Mouse (Mus musculus) hindbrain, embryonic 14.5 days (tissue): ENCODE results near the gene Plekhj1. TPM values are rescaled to one million over a fixed set of nuclear protein-coding genes. Genes with fewer than 3 reads are reported as not detected.
A peak's percentile ranks its signal among the peaks of the same experiment; 100 is the strongest.

ENCODE experiments used
- ATAC-seq: fragments of 200-750 bp; cut with Nextera tagmentation; 2 replicates; pipeline ENCODE4 v1.8.0; 2017; ENCODE audit warnings: moderate number of reproducible peaks, mild to moderate bottlenecking, moderate TSS enrichment, moderate library complexity; ENCODE audit not compliant: low FRiP score
- DNase-seq: peaks from one replicate; pipeline ENCODE4 v3.0.0-alpha.2; 2015; ENCODE audit warnings: low spot score
- H3K27ac ChIP-seq: fragments of 300-500 bp; sonication (generic); 2 replicates; pipeline ENCODE4 v1.5.1; 2014; ENCODE audit warnings: mild to moderate bottlenecking, moderate library complexity
- H3K27me3 ChIP-seq: fragments of 300-500 bp; sonication (generic); 2 replicates; pipeline ENCODE4 v1.6.1; 2014; ENCODE audit warnings: mild to moderate bottlenecking, low read length, mixed read lengths; ENCODE audit not compliant: control insufficient read depth, insufficient read depth
- H3K36me3 ChIP-seq: fragments of 300-500 bp; sonication (generic); replicated peaks from 2 replicates; pipeline ENCODE4 v1.6.1; 2014; ENCODE audit not compliant: control insufficient read depth, insufficient read depth
- H3K4me1 ChIP-seq: fragments of 300-500 bp; sonication (generic); replicated peaks from 2 replicates; pipeline ENCODE4 v1.6.1; 2014; ENCODE audit warnings: antibody characterized with exemption, low read length, mixed read lengths; ENCODE audit not compliant: control insufficient read depth, insufficient read depth
- H3K4me2 ChIP-seq: fragments of 300-500 bp; sonication (generic); replicated peaks from 2 replicates; pipeline ENCODE4 v1.6.1; 2014; ENCODE audit warnings: mild to moderate bottlenecking, moderate library complexity
- H3K4me3 ChIP-seq: fragments of 300-500 bp; sonication (generic); replicated peaks from 2 replicates; pipeline ENCODE4 v1.5.1; 2014; ENCODE audit warnings: mild to moderate bottlenecking, low read length
- H3K9ac ChIP-seq: fragments of 300-500 bp; sonication (generic); 2 replicates; pipeline ENCODE4 v1.6.1; 2014
- H3K9me3 ChIP-seq: fragments of 300-500 bp; sonication (generic); 2 replicates; pipeline ENCODE4 v1.6.1; 2016; ENCODE audit warnings: low read length; ENCODE audit not compliant: control insufficient read depth
- WGBS: fragments of 180-500 bp; shearing (Covaris S2); extraction: QIAGEN DNeasy Blood & Tissue Kit; methylation state at CpG from one replicate; pipeline ENCODE4 v1.1.7; 2014; 5-methylcytosine and 5-hydroxymethylcytosine counted together
- polyA plus RNA-seq: library from polyadenylated mRNA; unstranded; fragments of >200 nt; fragmentation: Nextera tagmentation; extraction: Ambion mirVana; gene quantifications from 2 replicates; pipeline ENCODE4 v1.2.1, GENCODE M21; 2014

The Plekhj1 gene
- polyA plus RNA-seq, 1 experiment from 2014 or later, result 123 TPM

- Histone ChIP-seq H3K27me3 (no peaks in the 10 kb centered on the region), H3K4me2 (no peak overlapping the region), H3K9ac (no peak overlapping the region), H3K4me1 (peaks cover 20% of the 10 kb centered on the region), H3K36me3 (peaks cover 52% of the 10 kb centered on the region), H3K27ac (no peak overlapping the region), H3K9me3 (no peaks in the 10 kb centered on the region), H3K4me3 (no peak overlapping the region)
- DNase-seq (no peak), ATAC-seq (no peak)
- WGBS, result 95% methylated on average over 10 of the region's 10 CpGs
Observed at GRCm38 (mm10) chr10:80802204-80802912, 3.9 kb upstream of the Plekhj1 start.

DNA sequence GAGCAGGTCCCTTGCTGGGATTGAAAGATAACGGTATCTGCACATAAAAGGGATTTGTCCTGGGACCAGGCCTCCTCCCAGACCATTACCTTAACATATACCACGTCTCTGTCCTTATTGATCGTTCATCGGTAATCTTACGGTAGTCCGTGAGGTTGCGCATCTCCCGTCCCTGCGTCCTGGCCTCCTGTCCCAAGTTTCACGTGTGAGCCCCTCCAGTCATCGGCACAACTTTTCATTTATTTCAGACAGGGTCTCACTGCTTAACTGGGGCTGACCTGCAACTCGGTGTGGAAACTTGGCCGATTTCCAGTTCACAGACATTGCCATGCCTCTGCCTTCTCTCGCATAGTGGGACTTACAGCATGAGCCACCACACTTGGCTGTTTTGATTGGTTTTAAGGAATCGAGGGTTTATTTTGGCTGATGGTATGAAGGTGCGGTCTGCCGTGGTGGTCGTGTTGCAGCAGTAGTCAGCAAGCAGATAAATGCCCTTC lies 692 bp upstream of the Plekhj1 start:
- peak overlapping the region; percentile 98 for H3K27ac ChIP-seq
- H3K9me3 ChIP-seq, result no peaks in the 10 kb centered on the region
- no peak for DNase-seq
- H3K4me3 ChIP-seq, result peak overlapping the region; percentile 96
- no peaks in the 10 kb centered on the region for H3K27me3 ChIP-seq
- 4% methylated on average over 18 of the region's 18 CpGs for WGBS
- peaks cover 20% of the 10 kb centered on the region for H3K4me1 ChIP-seq
- no peak for ATAC-seq
- peaks cover 63% of the 10 kb centered on the region for H3K36me3 ChIP-seq
- H3K4me2 ChIP-seq, result peak overlapping the region; percentile 98
- H3K9ac ChIP-seq, result peak overlapping the region; percentile 97

DNA sequence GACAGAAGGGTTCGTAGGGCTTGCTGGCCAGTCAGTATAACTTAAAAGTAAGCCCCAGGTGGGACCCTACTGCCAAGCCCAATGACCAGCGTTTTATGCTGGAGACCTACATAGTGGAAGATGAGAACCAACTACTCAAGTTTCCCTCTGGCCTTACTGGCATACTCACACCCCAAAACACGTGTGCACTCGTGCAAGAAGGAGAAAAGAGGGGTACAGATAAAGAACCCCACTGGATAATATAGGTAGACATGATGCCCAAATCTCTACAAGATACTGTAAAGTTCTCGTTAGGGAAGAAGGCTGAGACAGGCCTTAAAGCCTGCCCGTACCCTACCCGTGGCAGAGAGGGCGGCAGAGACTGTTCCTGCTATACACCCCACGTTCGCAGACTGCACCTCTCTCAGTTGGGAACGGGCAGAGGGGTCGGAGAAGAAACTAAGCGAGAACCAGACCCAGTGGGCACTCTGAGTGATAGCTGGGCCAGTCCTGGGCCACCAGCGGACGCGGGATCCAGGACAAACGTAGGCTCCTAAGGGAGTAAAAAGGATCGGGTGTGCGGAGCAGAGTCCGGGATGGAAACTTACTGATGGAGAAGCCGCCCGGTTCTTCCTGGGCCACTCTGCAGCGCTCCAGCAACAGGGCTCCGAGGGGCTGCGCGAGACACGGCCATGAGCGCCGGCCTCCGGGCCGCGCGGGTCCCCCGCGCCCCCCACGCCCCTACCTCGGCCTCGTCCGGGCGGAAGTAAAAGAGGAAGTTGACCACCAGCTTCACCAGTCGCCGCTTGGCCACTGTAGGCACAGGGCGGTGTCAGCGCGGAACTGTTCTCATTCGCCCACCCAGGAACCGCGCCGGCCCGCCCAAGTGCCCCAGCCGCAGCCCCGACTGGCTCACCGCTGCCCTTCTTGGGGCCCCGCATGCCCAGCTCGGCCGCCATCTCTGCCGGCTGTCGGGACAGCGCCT lies 958 bp downstream of the Plekhj1 start:
- WGBS, result 5% methylated on average over 55 of the region's 59 CpGs
- no peak for DNase-seq
- Histone ChIP-seq H3K9ac (peak overlapping the region; percentile 97), H3K27me3 (no peaks in the 10 kb centered on the region), H3K27ac (peak overlapping the region; percentile 98), H3K36me3 (peaks cover 63% of the 10 kb centered on the region), H3K4me2 (peak overlapping the region; percentile 98), H3K4me1 (peaks cover 20% of the 10 kb centered on the region), H3K9me3 (no peaks in the 10 kb centered on the region), H3K4me3 (peak overlapping the region; percentile 96)
- peak; percentile 71 for ATAC-seq

- no peaks in the 10 kb centered on the region for H3K9me3 ChIP-seq
- peaks cover 63% of the 10 kb centered on the region for H3K36me3 ChIP-seq
- H3K27me3 ChIP-seq, result no peaks in the 10 kb centered on the region
- H3K9ac ChIP-seq, result no peak overlapping the region
- H3K4me1 ChIP-seq, result peaks cover 20% of the 10 kb centered on the region
- WGBS, result 89% methylated on average over 9 of the region's 9 CpGs
- no peak overlapping the region for H3K4me3 ChIP-seq
- H3K27ac ChIP-seq, result no peak overlapping the region
- ATAC-seq (no peak), DNase-seq (no peak)
- peak overlapping the region; percentile 98; the same call in 1 of the 2 replicates for H3K4me2 ChIP-seq
Observed at GRCm38 (mm10) chr10:80796307-80796848, 2.0 kb downstream of the Plekhj1 start.

- H3K4me3 ChIP-seq, result no peak overlapping the region
- peaks cover 68% of the 10 kb centered on the region for H3K36me3 ChIP-seq
- H3K9me3 ChIP-seq, result no peaks in the 10 kb centered on the region
- no peaks in the 10 kb centered on the region for H3K27me3 ChIP-seq
- no peak overlapping the region for H3K4me2 ChIP-seq
- no peak for DNase-seq
- WGBS, result 93% methylated on average over 8 of the region's 8 CpGs
- H3K9ac ChIP-seq, result no peak overlapping the region
- H3K4me1 ChIP-seq, result peaks cover 16% of the 10 kb centered on the region
- H3K27ac ChIP-seq, result no peak overlapping the region
- no peak for ATAC-seq
Observed at GRCm38 (mm10) chr10:80794750-80795149, 3.7 kb downstream of the Plekhj1 start.

DNA sequence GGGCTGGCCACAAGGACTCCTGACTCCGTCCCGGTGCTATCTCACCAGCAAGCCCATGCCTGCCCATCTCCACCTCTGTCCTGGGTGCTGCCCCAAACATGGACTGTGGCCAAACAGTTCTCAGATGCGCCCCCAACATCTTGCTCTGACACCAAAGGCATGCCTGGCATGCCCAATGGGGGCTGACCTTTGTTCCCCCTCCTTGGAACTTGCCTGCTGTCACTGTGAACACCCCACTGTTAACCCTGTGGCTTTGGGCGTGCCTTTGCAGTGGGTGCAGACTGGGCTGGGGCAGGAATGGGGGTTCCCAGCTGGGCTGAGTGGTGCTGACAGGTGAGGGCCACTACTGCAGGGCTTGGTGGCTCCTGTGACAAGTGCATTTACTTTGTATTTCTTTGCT lies 4.6 kb downstream of the Plekhj1 start:
- H3K36me3 ChIP-seq, result peaks cover 77% of the 10 kb centered on the region

DNA sequence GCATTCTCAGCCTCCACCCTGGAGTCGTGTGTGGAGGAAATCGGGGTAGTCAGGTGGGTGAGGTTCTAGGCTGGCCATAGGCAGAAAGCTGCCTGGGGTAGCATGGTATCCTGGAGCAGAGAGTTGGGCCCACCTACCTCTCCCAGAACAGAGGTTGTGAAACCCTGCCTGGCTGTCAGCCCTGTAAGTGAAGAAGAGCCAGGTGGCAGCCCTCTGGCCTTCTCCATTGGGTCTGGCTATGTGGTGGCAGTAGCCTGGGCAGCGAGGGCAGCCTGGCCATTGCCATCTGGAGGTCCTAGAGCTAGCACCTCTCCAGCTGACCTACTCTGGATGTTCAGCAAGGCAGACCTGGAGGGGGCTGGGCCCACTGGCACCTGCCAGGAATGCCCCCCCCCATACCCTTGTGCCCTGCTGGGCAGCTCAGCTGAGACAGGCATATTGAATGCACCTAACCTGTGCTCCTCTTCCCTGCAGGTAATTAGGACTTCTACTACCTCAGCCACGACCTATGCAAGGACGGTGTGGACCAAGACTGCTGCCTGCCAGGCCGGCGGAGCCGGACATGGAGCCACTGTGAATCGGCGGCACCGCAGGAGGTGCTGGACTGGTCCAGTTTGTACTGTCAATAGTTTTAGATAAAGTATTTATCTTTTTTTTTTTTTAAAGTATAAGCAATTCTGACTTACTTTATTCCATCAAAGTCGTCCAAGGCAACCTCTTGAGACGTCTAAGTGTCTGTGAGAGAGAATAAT lies 5.2 kb downstream of the Plekhj1 start:
- no peak overlapping the region for H3K27ac ChIP-seq
- peaks cover 9% of the 10 kb centered on the region; the same call in 1 of the 2 replicates for H3K4me1 ChIP-seq
- H3K4me3 ChIP-seq, result no peak overlapping the region
- ATAC-seq, result no peak
- 92% methylated on average over 13 of the region's 13 CpGs for WGBS
- DNase-seq, result no peak
- H3K36me3 ChIP-seq, result peaks cover 83% of the 10 kb centered on the region
- no peaks in the 10 kb centered on the region for H3K9me3 ChIP-seq
- H3K4me2 ChIP-seq, result no peak overlapping the region
- H3K27me3 ChIP-seq, result no peaks in the 10 kb centered on the region
- no peak overlapping the region for H3K9ac ChIP-seq

More for the DNA sequence above, 4.6 kb downstream of the Plekhj1 start:
- Histone ChIP-seq H3K9me3 (no peaks in the 10 kb centered on the region), H3K4me2 (no peak overlapping the region), H3K4me3 (no peak overlapping the region), H3K27me3 (no peaks in the 10 kb centered on the region), H3K27ac (no peak overlapping the region), H3K9ac (no peak overlapping the region), H3K4me1 (peaks cover 9% of the 10 kb centered on the region; the same call in 1 of the 2 replicates)
- 83% methylated on average over 4 of the region's 4 CpGs for WGBS
- ATAC-seq, result no peak
- DNase-seq, result no peak

- H3K4me1 ChIP-seq, result peaks cover 9% of the 10 kb centered on the region; the same call in 1 of the 2 replicates
- ATAC-seq (no peak), DNase-seq (no peak)
- peaks cover 91% of the 10 kb centered on the region for H3K36me3 ChIP-seq
- H3K27ac ChIP-seq, result no peak overlapping the region
- no peak overlapping the region for H3K4me3 ChIP-seq
- H3K9me3 ChIP-seq, result no peaks in the 10 kb centered on the region
- 74% methylated on average over 41 of the region's 41 CpGs for WGBS
- H3K4me2 ChIP-seq, result no peak overlapping the region
- H3K27me3 ChIP-seq, result no peaks in the 10 kb centered on the region
- H3K9ac ChIP-seq, result no peak overlapping the region
Observed at GRCm38 (mm10) chr10:80792175-80793032, 6.0 kb downstream of the Plekhj1 start.
